Mouse (Mus musculus) heart, postnatal 0 days (tissue): ENCODE results near the gene Ubqln1.

Experiments
- CTCF ChIP-seq: IDR thresholded peaks from 2 replicates; pipeline ENCODE4 v1.5.1; 2016; ENCODE audit warnings: antibody characterized with exemption, control low read depth, low read depth
- EP300 ChIP-seq: IDR thresholded peaks from 2 replicates; pipeline ENCODE4 v1.6.1; 2016; ENCODE audit warnings: antibody characterized with exemption, low read depth

DNA sequence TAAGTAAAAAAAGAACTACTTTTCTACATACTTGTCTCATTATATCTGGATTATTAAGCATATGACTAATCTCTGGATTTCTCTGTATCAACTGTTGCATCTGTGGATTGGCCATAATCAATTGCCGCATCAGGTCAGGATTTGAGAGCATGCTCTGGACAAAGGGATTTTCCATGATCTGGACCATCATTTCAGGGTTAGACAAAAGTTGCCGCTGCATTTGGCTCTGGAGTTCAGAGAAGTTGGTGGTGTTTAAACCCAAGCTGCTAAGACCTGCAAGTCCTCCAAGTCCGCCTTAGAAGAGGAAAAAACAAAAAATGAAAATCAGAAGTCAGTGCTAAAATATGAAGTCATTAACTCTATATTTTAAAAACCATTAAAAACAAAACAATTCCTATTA, 22.2 kb downstream of the Ubqln1 start:
- TF ChIP-seq CTCF (no peak), EP300 (no peak)
